Mouse (Mus musculus): ENCODE results near the gene Kcnh6.

GRCm38 (mm10) chr11:105969516-105969915 lies 38.4 kb upstream of the Kcnh6 start:
- TF ChIP-seq CTCF (IDR thresholded peaks at IDR 0.05; ENCODE audit: low read depth) (peak; percentile 71), EP300 (IDR thresholded peaks at IDR 0.05; ENCODE audit: low read depth) (no peak)

Measured in heart, postnatal 0 days (tissue).